In genomic region chr2:31904089-31904488, GRCm38 (mm10) we compare ENCODE assay signal across 9 mouse cellular contexts. TPM values are rescaled to one million over a fixed set of nuclear protein-coding genes. Genes with fewer than 3 reads are reported as not detected.
DNase-seq lines count a peak whose midpoint lies in the region.
"Had no signal": no experiment of that assay in that cellular context is flagged by ENCODE, and none has a peak within 500 bp of the region (broad histone marks: within the 10 kb centered on the region; RNA-seq: fewer than 3 reads in every experiment).

No protein-coding gene starts in this region.

- DNase-seq in kidney, postnatal 14 days, result peak; percentile 36
- DNase-seq in kidney, postnatal 25 days, result no peak
- DNase-seq in 3T3-L1 (ENCODE audit: low read depth, low spot score) (peak; percentile 17), MN1 (ENCODE audit: low spot score) (no peak)
- DNase-seq in brain, adult 2 months (ENCODE audit: low read depth, low spot score), result peak; percentile 5
- peak; percentile 19 to 61 for DNase-seq in heart, postnatal 14 days
- DNase-seq in thymus, postnatal 4 days, result no peak
- DNase-seq in cerebellum, adult 8-10 months, result no peak
- DNase-seq: gastrocnemius, postnatal 36 days had no signal

- intact Hi-C loops in heart, postnatal 14 days (cut with DNase I), result no loop called here

RNA-seq across cellular contexts. Expression of gene Lamc3, which starts 17.0 kb away (rescaled TPM):
- 1 to 10 TPM in 1 of 2 experiments, under 1 TPM in 1; 0.85 to 1.3 TPM for total RNA-seq in heart, postnatal 14 days (2021)

RNA-seq across cellular contexts. Expression of gene Aif1l, which starts 45.9 kb away (rescaled TPM):
- total RNA-seq in heart, postnatal 14 days (2021), result 1 to 10 TPM; 3.8 to 5.3 TPM

RNA-seq across cellular contexts. Expression of gene Fibcd1, which starts 58.3 kb away (rescaled TPM):
- total RNA-seq in heart, postnatal 14 days (2021), result under 1 TPM in 1 of 2 experiments, not detected in 1; 0.05 TPM
- total RNA-seq: gastrocnemius, postnatal 36 days had no signal

Comparison
In these comparisons a context has a peak if more than half of its experiments do, and no peak if none do; other contexts are left out.
1. DNase-seq: peak in kidney, postnatal 14 days (single experiment), 3T3-L1 (single experiment), brain, adult 2 months (single experiment) and heart, postnatal 14 days (2 of 2); none in kidney, postnatal 25 days (0 of 2), thymus, postnatal 4 days (single experiment), cerebellum, adult 8-10 months (single experiment) and MN1 (single experiment).